Mouse (Mus musculus): ENCODE measurements at regions not wholly inside any gene's neighbourhood (a gene's known extent, or its start where the extent isn't known, plus 50 kb on each side); places are given as distances from the start of the nearest gene placed in this dataset.
"Not testable (repeated sequence)": the region's sequence is repeated elsewhere in the genome, so short reads cannot be mapped to it uniquely, and the experiment has no call there.

- DNase-seq (ENCODE audit: low spot score in 2 of 2) = no peak
Measured at GRCm38 (mm10) chr15:5869289-5869688, 430.3 kb upstream of the Dab2 start.

GRCm38 (mm10) chr15:5869866-5870265, 429.7 kb upstream of the Dab2 start:
- DNase-seq (ENCODE audit: low spot score in 2 of 2) = no peak

GRCm38 (mm10) chr15:5872042-5872441, 427.5 kb upstream of the Dab2 start:
- DNase-seq (ENCODE audit: low spot score in 2 of 2) = no peak

- DNase-seq (ENCODE audit: low spot score in 2 of 2) = no peak
Measured at GRCm38 (mm10) chr15:5877749-5878148, 421.8 kb upstream of the Dab2 start.

- DNase-seq (ENCODE audit: low spot score in 2 of 2) = no peak
Measured at GRCm38 (mm10) chr15:5891188-5891587, 408.4 kb upstream of the Dab2 start.

GRCm38 (mm10) chr15:5892034-5892433, 407.6 kb upstream of the Dab2 start:
- no peak for DNase-seq (ENCODE audit: low spot score in 2 of 2)

- DNase-seq (ENCODE audit: low spot score in 2 of 2) = not testable (repeated sequence)
Measured at GRCm38 (mm10) chr15:5895688-5896470, 403.7 kb upstream of the Dab2 start.

GRCm38 (mm10) chr15:5915261-5915660, 384.3 kb upstream of the Dab2 start:
- peak; percentile 1 to 29 for DNase-seq (ENCODE audit: low spot score in 2 of 2)

GRCm38 (mm10) chr15:5920058-5920457, 379.5 kb upstream of the Dab2 start:
- DNase-seq (ENCODE audit: low spot score in 2 of 2) = no peak

- DNase-seq (ENCODE audit: low spot score in 2 of 2) = no peak
Measured at GRCm38 (mm10) chr15:5927768-5928167, 371.8 kb upstream of the Dab2 start.

- DNase-seq (ENCODE audit: low spot score in 2 of 2) = no peak
Measured at GRCm38 (mm10) chr15:5933586-5933985, 366.0 kb upstream of the Dab2 start.

- no peak for DNase-seq (ENCODE audit: low spot score in 2 of 2)
Measured at GRCm38 (mm10) chr15:5940945-5941344, 358.6 kb upstream of the Dab2 start.

GRCm38 (mm10) chr15:5946650-5947049, 352.9 kb upstream of the Dab2 start:
- DNase-seq (ENCODE audit: low spot score in 2 of 2) = no peak

- DNase-seq (ENCODE audit: low spot score in 2 of 2) = no peak
Measured at GRCm38 (mm10) chr15:5950919-5951318, 348.7 kb upstream of the Dab2 start.

- DNase-seq (ENCODE audit: low spot score in 2 of 2) = not testable (repeated sequence)
Measured at GRCm38 (mm10) chr15:5951661-5952060, 347.9 kb upstream of the Dab2 start.

GRCm38 (mm10) chr15:5953106-5953505, 346.5 kb upstream of the Dab2 start:
- DNase-seq (ENCODE audit: low spot score in 2 of 2) = no peak

GRCm38 (mm10) chr15:5991351-5992065, 308.1 kb upstream of the Dab2 start:
- no peak for DNase-seq (ENCODE audit: low spot score in 2 of 2)

- not testable (repeated sequence) for DNase-seq (ENCODE audit: low spot score in 2 of 2)
Measured at GRCm38 (mm10) chr15:5992146-5992545, 307.4 kb upstream of the Dab2 start.

GRCm38 (mm10) chr15:6000816-6001215, 298.8 kb upstream of the Dab2 start:
- peak; percentile 3 to 6 for DNase-seq (ENCODE audit: low spot score in 2 of 2)

GRCm38 (mm10) chr15:6001394-6001793, 298.2 kb upstream of the Dab2 start:
- peak in 1 of 2 experiments; percentile 3 for DNase-seq (ENCODE audit: low spot score in 2 of 2)

GRCm38 (mm10) chr15:6014982-6015381, 284.6 kb upstream of the Dab2 start:
- DNase-seq (ENCODE audit: low spot score in 2 of 2) = no peak

GRCm38 (mm10) chr15:6016637-6017049, 282.9 kb upstream of the Dab2 start:
- DNase-seq (ENCODE audit: low spot score in 2 of 2) = no peak

GRCm38 (mm10) chr15:6025543-6025942, 274.0 kb upstream of the Dab2 start:
- DNase-seq (ENCODE audit: low spot score in 2 of 2) = no peak

Measured in left cerebral cortex, adult 9 months (tissue).